Mouse (Mus musculus): ENCODE results near the gene Fgfr2. TPM values are rescaled to one million over a fixed set of nuclear protein-coding genes. Genes with fewer than 3 reads are reported as not detected.
A peak's percentile ranks its signal among the peaks of the same experiment; 100 is the strongest.

Fgfr2 gene
- polyA plus RNA-seq, 1 experiment = 14.7 TPM

DNA sequence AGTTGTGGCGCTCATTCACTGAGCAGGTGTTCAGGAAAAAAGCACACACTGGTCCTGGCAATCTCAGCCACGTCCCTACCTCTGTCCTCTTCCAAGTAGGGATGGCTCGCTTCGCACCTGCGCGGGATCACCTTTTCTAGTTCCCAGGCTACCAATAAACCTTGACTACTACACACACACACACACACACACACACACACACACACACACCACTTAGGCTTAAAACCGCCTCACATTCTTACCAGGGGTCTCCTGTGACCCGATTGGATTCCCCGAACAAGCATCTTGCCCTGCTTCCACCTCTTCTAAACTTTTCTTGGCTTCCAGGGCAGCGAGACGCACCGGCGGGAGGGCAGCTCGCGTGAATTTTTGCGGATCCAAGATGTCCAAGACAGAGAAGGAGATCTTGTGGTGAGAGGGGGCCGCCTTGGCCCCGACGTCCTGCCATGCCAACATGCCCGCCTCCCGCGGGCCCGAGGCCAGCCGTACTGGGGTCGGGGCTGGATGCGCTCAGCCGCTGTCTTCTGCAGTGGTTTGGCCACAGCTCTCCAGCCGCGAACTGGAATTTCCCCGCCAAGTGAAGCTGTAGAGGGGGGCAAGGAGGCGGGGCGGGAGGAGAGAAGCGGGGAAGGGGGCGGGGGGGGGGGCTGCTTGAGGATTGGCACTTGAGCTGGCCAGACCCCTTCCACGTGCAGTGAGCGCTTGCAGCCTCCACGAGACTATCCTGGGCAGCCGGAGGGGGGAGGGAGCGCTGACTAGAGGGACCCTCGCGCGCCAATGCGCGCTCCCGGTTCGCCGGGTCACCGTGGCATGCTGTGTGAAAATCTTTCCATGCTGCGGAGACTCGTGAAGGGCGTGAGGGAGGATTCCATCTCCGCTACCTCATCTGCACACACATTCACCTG lies 523.8 kb downstream of the Fgfr2 start, which contains the start of gene Nkx1-2:
TSS of gene Nkx1-2 (minus strand) at position 567 of the 905 bp plus-strand sequence.
- Histone ChIP-seq H3K36me3 (ENCODE audit: control insufficient read depth, insufficient read depth, low read length) (no peaks in the 10 kb centered on the region), H3K27me3 (ENCODE audit: control insufficient read depth, insufficient read depth, low read length) (peaks cover 12% of the 10 kb centered on the region), H3K27ac (ENCODE audit: insufficient read depth, low read depth, low read length) (no peak within 1 kb of the TSS), H3K4me1 (ENCODE audit: control insufficient read depth, insufficient read depth, insufficient read length, low read length) (peaks cover 15% of the 10 kb centered on the region), H3K4me3 (ENCODE audit: low read depth, low read length) (peak within 1 kb of the TSS; percentile 24)
- TF ChIP-seq POLR2A (IDR thresholded peaks at IDR 0.05; ENCODE audit: low read depth, low read length) (no peak), CTCF (IDR thresholded peaks at IDR 0.05; ENCODE audit: extremely low read depth, insufficient read length, insufficient replicate concordance, low read depth, low read length) (no peak)
- WGBS = 11% methylated on average over 48 of the region's 52 CpGs

DNA sequence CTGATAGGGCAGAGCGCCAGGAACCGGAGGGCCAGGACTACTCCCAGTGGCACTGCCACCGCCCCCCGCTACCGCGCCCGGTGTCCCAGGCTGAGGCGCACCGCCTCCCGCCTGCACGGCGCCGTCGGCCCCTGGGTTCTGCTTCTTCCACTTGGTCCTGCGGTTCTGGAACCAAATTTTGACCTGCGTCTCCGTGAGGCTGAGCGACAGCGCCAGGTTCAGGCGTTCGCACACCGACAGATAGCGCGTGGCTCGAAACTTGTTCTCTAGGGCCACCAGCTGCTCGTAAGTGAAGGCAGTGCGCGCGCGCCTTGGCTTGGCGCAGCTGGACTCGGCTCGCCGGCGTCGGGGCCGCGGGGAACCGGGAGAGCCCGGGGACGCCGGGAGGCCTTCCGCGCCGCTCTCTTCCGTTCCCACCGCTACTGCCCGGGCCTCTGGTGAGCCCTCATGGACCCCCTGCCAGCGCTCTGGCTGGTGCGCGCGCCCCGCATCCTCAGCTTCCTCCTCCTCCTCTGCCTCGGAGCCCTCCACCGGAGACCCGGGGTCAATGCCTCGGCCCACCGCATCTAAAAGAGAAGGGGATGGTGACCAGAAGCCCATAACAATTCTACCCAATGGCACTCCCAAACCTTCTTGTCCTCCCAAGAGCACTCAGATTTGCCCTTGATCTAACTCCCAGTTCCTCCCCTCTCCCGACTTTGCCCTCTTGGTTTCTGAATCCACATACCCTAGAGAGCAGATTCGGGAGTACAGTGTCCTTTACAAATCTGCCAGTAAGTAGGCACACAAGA lies 525.7 kb downstream of the Fgfr2 start:
- H3K4me3 ChIP-seq (ENCODE audit: low read depth, low read length) = peak overlapping the region; percentile 74
- no peaks in the 10 kb centered on the region for H3K36me3 ChIP-seq (ENCODE audit: control insufficient read depth, insufficient read depth, low read length)
- peaks cover 15% of the 10 kb centered on the region for H3K4me1 ChIP-seq (ENCODE audit: control insufficient read depth, insufficient read depth, insufficient read length, low read length)
- H3K27me3 ChIP-seq (ENCODE audit: control insufficient read depth, insufficient read depth, low read length) = peaks cover 12% of the 10 kb centered on the region
- under 1% methylated on average over 59 of the region's 60 CpGs for WGBS
- no peak for TF ChIP-seq POLR2A (IDR thresholded peaks at IDR 0.05; ENCODE audit: low read depth, low read length)
- no peak for TF ChIP-seq CTCF (IDR thresholded peaks at IDR 0.05; ENCODE audit: extremely low read depth, insufficient read length, insufficient replicate concordance, low read depth, low read length)
- no peak overlapping the region for H3K27ac ChIP-seq (ENCODE audit: insufficient read depth, low read depth, low read length)

DNA sequence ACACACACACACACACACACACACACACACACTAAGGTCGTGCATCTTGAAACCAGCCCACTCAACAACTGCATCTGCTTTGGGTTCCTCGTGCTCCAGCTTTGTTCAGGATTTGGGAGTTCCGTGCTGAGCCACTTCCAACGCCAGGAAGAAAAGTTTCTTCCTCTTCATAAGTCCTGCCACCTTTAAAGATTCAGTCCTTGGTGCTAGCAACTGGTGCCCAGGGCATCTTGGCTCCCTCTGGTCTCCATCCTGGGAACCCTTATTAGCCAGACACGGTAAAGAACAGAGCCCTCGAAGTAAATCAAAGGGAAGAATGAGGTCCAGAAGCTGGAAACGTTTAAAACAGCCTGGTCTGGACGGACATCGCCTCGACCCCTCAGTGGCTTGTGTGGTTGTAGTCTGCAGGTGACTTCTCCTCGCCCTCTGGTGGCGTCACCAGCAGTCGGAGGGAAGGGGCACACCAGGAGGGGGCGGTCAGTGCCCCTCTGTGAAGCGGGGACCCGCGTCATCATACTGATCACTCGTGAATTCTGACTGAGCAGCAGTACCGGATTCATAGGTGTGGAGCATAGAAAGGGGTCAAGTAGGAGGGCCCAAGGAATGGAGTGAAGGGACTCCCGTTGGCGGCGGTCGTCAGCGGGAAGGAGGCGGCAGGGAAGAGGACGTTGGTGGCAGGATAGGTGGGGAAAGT lies 526.4 kb downstream of the Fgfr2 start:
- Histone ChIP-seq H3K27me3 (ENCODE audit: control insufficient read depth, insufficient read depth, low read length) (peaks cover 12% of the 10 kb centered on the region), H3K4me3 (ENCODE audit: low read depth, low read length) (peak overlapping the region; percentile 74), H3K36me3 (ENCODE audit: control insufficient read depth, insufficient read depth, low read length) (no peaks in the 10 kb centered on the region), H3K27ac (ENCODE audit: insufficient read depth, low read depth, low read length) (no peak overlapping the region), H3K4me1 (ENCODE audit: control insufficient read depth, insufficient read depth, insufficient read length, low read length) (peaks cover 15% of the 10 kb centered on the region)
- WGBS = 7% methylated on average over 26 of the region's 26 CpGs
- TF ChIP-seq CTCF (IDR thresholded peaks at IDR 0.05; ENCODE audit: extremely low read depth, insufficient read length, insufficient replicate concordance, low read depth, low read length) = no peak
- no peak for TF ChIP-seq POLR2A (IDR thresholded peaks at IDR 0.05; ENCODE audit: low read depth, low read length)

DNA sequence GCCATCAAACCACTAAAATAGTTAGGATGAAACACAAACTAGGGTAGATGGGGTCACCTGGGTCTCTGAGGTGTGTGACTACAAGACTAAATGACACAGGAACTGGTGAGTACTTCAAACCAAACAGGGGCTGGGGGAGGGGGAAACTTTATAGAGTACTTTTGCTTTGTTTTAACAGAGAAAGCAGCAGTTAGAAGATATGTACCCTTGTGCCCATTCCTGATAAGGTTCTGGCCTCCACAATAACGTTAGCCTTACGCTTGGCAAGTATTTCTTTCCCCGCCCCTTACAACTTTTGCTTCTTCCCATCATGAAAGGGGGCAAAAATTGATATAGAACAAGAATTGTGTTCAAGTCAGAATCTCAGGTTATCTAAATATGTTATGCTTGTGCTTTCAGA lies 527.4 kb downstream of the Fgfr2 start:
- peaks cover 15% of the 10 kb centered on the region for H3K4me1 ChIP-seq (ENCODE audit: control insufficient read depth, insufficient read depth, insufficient read length, low read length)
- TF ChIP-seq POLR2A (IDR thresholded peaks at IDR 0.05; ENCODE audit: low read depth, low read length) (no peak), CTCF (IDR thresholded peaks at IDR 0.05; ENCODE audit: extremely low read depth, insufficient read length, insufficient replicate concordance, low read depth, low read length) (no peak)
- WGBS = 76% methylated on average over 3 of the region's 3 CpGs
- no peak overlapping the region for H3K4me3 ChIP-seq (ENCODE audit: low read depth, low read length)
- H3K27me3 ChIP-seq (ENCODE audit: control insufficient read depth, insufficient read depth, low read length) = peaks cover 12% of the 10 kb centered on the region
- H3K36me3 ChIP-seq (ENCODE audit: control insufficient read depth, insufficient read depth, low read length) = no peaks in the 10 kb centered on the region
- H3K27ac ChIP-seq (ENCODE audit: insufficient read depth, low read depth, low read length) = no peak overlapping the region

DNA sequence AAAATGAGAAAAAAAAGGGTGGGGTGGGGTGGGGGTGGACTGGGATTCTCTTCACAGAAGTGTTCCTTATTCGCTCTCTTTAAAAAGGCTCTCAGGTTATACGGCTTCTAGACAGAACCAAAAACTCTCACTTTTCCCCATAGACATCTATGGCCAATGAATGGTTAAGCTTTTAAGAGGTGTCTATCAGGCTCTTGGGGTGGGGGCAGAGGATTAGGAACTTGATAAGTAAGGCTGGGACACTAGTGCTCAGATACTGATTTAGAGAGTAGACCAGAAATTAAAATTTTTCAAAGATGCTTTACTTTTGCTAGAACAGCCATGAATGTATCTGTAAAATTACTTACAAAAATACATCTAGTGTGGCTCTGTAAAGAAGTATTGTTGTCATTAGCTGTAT lies 528.8 kb downstream of the Fgfr2 start:
- H3K4me1 ChIP-seq (ENCODE audit: control insufficient read depth, insufficient read depth, insufficient read length, low read length) = peaks cover 13% of the 10 kb centered on the region
- peaks cover 6% of the 10 kb centered on the region for H3K27me3 ChIP-seq (ENCODE audit: control insufficient read depth, insufficient read depth, low read length)
- 96% methylated on average over 2 of the region's 2 CpGs for WGBS
- H3K4me3 ChIP-seq (ENCODE audit: low read depth, low read length) = no peak overlapping the region
- H3K36me3 ChIP-seq (ENCODE audit: control insufficient read depth, insufficient read depth, low read length) = no peaks in the 10 kb centered on the region
- TF ChIP-seq POLR2A (IDR thresholded peaks at IDR 0.05; ENCODE audit: low read depth, low read length) = no peak
- no peak for TF ChIP-seq CTCF (IDR thresholded peaks at IDR 0.05; ENCODE audit: extremely low read depth, insufficient read length, insufficient replicate concordance, low read depth, low read length)
- H3K27ac ChIP-seq (ENCODE audit: insufficient read depth, low read depth, low read length) = no peak overlapping the region

DNA sequence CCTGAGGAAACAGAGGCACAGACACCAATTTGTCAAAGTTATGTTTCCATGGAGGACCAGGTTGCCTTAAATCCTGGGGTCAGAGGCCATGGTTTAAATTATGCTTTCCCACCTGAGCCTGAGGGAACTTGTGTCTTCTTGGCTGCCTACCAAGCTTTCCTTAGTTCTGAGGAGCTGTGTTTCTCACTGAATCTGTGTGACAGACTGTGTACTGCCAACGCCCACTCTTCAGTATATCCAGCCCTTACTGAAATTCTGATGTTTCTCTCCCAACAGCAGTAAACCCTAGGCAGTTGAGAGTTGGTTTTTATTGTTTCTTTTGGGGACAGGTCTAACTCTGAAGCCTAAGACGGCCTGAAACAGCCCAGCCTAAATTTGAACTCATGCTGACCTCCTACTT lies 529.4 kb downstream of the Fgfr2 start:
- Histone ChIP-seq H3K36me3 (ENCODE audit: control insufficient read depth, insufficient read depth, low read length) (no peaks in the 10 kb centered on the region), H3K27ac (ENCODE audit: insufficient read depth, low read depth, low read length) (no peak overlapping the region), H3K4me3 (ENCODE audit: low read depth, low read length) (no peak overlapping the region), H3K4me1 (ENCODE audit: control insufficient read depth, insufficient read depth, insufficient read length, low read length) (peaks cover 9% of the 10 kb centered on the region; the same call in 1 of the 2 replicates), H3K27me3 (ENCODE audit: control insufficient read depth, insufficient read depth, low read length) (peaks cover 3% of the 10 kb centered on the region)
- TF ChIP-seq CTCF (IDR thresholded peaks at IDR 0.05; ENCODE audit: extremely low read depth, insufficient read length, insufficient replicate concordance, low read depth, low read length) (no peak), POLR2A (IDR thresholded peaks at IDR 0.05; ENCODE audit: low read depth, low read length) (no peak)
- 75% methylated on average over 2 of the region's 2 CpGs for WGBS

All from small intestine, adult 2 months (tissue).